Mouse (Mus musculus): Measurements from ENCODE around the gene Olfr658. TPM values are rescaled to one million over a fixed set of nuclear protein-coding genes. Genes with fewer than 3 reads are reported as not detected.

The Olfr658 gene
- total RNA-seq (2021) = not detected
- not detected in 2 replicates for polyA plus RNA-seq (2012; rRNA removed)
- long read RNA-seq = 0 reads

DNA sequence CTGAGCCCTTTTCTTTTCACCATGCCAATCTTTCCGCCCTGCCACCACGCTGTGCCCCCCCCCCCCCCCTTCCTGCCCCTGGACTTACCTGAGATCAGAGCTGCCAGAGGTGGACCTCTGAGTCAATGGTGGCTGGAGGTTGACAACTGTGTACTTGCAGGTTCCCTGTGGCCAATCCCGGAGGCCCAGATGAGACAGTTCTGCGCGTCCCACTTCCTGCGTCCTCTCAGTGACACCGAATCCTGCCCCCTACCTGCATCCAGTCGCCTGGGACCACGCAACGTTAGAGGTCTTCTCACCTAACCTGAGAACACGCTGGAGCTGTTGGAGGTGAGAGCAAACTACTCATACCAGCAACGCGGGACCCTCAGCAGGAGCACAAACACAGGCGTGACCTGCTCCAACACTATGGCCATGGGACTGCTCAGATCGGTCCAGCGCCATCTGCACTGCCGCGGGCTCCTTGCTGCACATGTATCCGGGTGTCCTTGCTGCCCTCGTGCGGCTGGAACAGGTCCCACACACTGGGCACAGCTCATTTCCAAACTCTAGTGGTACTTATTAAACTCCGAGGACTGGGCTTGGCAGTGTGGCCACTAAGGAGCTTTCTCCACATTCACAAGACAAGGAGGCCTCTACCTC lies at the start of gene Olfr658:
TSS of gene Olfr658 (minus strand) at position 465 of the 642 bp plus-strand sequence.
- DNase-seq = peak; percentile 41

DNA sequence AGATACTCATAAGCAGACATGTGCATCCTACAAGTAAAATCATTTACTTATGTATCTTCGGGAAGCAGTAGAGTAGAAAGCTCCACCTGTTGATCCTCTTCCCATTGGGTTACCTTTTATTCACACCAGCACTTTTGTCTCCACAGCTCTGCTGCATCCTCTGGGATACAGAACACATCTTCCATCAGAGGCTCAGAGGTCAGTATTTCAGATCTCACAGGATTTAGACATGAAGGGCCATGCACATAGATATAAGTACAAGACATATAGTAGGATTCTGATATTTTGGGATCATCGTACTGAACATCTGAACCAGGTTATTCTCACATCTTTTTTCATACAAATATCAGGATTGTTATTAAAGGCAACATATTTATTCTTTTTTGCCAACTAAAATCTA lies 39.1 kb upstream of the Olfr658 start, which contains the start of gene Olfr661:
TSS of gene Olfr661 (plus strand) at position 301 of the 400 bp plus-strand sequence.
- DNase-seq = no peak

DNA sequence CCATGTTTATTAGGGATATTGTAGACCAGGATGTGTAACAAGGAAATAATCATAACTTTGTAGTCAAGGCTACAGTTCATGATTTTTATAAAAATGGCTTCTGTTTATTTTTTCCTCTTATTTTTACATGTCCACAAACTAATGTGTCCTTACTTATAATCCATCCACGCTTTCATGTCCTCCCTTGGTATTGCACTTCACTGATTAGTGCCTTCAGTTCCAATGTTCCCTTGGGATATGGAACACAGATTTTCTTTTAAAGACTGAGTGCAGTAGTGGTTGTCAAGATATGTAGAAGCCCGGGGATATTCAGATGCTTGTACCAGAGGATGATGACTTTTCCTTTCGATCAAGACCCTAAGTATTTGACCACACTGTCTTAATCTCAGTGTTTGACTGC lies 19.3 kb upstream of the Olfr658 start, which contains the start of gene Olfr659:
TSS of gene Olfr659 (plus strand) at position 301 of the 400 bp plus-strand sequence.
- no peak for DNase-seq

DNA sequence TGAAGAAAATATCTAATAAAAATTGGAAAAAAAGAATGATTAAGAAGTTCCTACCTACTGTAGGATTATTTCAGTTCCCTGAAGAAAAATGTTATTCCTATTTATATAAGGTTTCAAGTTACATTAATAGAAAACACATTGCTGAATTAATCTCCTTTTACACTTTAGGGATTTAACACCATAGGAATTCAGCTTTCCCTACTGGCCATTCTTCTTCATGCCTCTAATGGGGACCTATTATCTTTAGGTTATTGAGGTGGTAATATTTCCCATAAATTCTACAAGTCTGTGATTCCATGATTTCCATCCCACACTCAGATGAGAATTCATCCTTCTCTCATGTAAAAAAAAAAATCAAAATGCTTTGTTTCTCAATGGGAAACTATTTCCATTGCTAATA lies 22.6 kb downstream of the Olfr658 start, which contains the start of gene Olfr657:
TSS of gene Olfr657 (plus strand) at position 301 of the 400 bp plus-strand sequence.
- DNase-seq = no peak

DNA sequence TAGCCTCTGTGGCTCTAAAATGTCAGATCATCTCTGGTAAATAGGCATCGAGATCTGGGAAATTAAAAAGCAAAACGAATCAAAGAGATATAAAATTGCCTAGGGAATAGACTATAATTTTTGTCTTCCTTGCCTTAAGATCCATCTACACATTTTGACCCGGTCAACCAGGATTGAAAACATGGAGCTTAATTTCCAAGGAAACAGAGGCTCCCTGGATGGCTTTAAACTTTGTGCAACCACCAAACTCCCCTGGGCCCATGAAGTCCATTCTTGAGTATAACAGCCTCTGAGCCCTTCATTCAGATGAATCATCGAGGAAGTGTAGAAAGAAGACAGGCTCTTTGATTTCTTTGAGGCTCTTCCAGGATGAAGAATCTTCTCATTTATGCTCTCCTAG lies 33.5 kb downstream of the Olfr658 start, which contains the start of gene Olfr656:
TSS of gene Olfr656 (plus strand) at position 301 of the 400 bp plus-strand sequence.
- no peak for DNase-seq

DNA sequence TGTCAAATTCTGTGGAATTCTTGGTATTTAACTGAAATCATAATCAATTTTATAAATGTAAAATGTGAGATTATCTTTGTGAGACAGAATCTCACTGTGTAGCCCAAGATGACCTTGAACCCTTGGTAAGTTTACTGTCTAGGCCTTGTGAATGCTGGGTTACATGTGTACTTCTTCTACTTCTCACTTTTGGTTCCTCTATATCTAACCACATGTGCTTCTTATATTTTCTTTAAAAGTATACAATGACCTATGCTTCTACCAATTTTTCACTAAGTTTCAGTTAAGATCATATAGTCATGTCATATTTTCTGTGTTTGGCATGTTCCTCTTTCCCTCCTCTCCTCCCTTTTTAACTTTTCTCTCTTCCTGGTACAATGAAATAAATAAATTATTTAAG lies 42.4 kb downstream of the Olfr658 start:
- no peak for DNase-seq

DNA sequence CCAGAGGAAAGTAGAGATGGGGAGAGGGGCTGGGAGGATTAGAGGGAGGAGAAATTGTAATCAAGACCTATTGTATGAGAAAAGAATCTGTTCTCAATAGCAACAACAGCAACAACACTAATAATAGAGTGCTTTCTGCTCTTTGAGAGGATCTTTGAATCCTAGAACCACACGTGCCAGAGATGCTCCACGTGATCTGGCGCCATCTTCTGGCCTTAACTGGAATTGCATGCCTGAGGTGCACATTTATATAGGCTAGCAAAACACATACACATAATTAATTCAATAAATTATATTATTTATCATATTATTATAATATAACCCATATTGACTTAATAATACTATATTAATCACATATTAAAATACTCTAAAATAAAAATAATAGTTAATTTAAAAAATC lies 43.9 kb downstream of the Olfr658 start:
- peak; percentile 21 for DNase-seq

DNA sequence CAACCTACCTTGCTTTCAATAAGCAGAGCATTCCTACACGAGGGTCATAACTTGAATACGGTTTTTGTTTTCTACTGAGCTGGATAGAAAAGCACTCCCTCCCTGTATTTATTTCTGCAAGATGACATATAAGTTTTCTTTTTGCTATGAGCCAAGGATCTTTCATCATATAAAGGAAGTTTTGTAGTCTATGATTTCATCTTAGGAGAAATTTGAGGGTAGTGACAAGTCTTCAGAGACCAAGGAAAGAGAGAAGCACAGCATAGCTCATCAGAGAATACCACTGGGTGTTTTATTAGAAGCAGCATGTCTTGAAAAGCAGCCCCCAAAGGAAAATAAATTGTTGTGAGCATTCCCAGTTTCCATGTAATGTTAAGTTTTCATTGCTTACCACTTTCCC lies 45.4 kb downstream of the Olfr658 start, which contains the start of gene Olfr655:
TSS of gene Olfr655 (minus strand) at position 101 of the 400 bp plus-strand sequence.
- no peak for DNase-seq

Other genes with a start within 250 kb of the Olfr658 start
- gene Trim30c, start 246.5 kb downstream of the Olfr658 start, total RNA-seq (2021) = not detected
- gene Trim30c, start 246.5 kb downstream of the Olfr658 start, polyA plus RNA-seq (2012; rRNA removed) = not detected in 2 replicates
- gene Trim30a, start 182.1 kb downstream of the Olfr658 start, total RNA-seq (2021) = 1 to 10 TPM; 5.1 to 6.6 TPM
- gene Trim30a, start 182.1 kb downstream of the Olfr658 start, polyA plus RNA-seq (2012; rRNA removed) = 2.1 and 2.8 TPM in 2 replicates
- 1 to 10 TPM; 5.9 TPM for gene Trim30d, start 139.5 kb downstream of the Olfr658 start, total RNA-seq (2021)
- 1.8 and 2.4 TPM in 2 replicates for gene Trim30d, start 139.5 kb downstream of the Olfr658 start, polyA plus RNA-seq (2012; rRNA removed)
- not detected for gene Olfr651, start 97.2 kb downstream of the Olfr658 start, total RNA-seq (2021)
- not detected in 2 replicates for gene Olfr651, start 97.2 kb downstream of the Olfr658 start, polyA plus RNA-seq (2012; rRNA removed)
- gene Olfr652, start 86.4 kb downstream of the Olfr658 start, total RNA-seq (2021) = not detected
- gene Olfr652, start 86.4 kb downstream of the Olfr658 start, polyA plus RNA-seq (2012; rRNA removed) = not detected in 2 replicates
- gene Olfr653, start 70.0 kb downstream of the Olfr658 start, total RNA-seq (2021) = not detected
- not detected in 2 replicates for gene Olfr653, start 70.0 kb downstream of the Olfr658 start, polyA plus RNA-seq (2012; rRNA removed)
- not detected for gene Olfr654, start 60.3 kb downstream of the Olfr658 start, total RNA-seq (2021)
- not detected in 2 replicates for gene Olfr654, start 60.3 kb downstream of the Olfr658 start, polyA plus RNA-seq (2012; rRNA removed)
- gene Olfr655, start 45.5 kb downstream of the Olfr658 start, total RNA-seq (2021) = not detected
- not detected in 2 replicates for gene Olfr655, start 45.5 kb downstream of the Olfr658 start, polyA plus RNA-seq (2012; rRNA removed)
- not detected for gene Olfr656, start 33.4 kb downstream of the Olfr658 start, total RNA-seq (2021)
- not detected in 2 replicates for gene Olfr656, start 33.4 kb downstream of the Olfr658 start, polyA plus RNA-seq (2012; rRNA removed)
- gene Olfr657, start 22.5 kb downstream of the Olfr658 start, total RNA-seq (2021) = not detected
- gene Olfr657, start 22.5 kb downstream of the Olfr658 start, polyA plus RNA-seq (2012; rRNA removed) = not detected in 2 replicates
- gene Olfr659, start 19.4 kb upstream of the Olfr658 start, total RNA-seq (2021) = not detected
- gene Olfr659, start 19.4 kb upstream of the Olfr658 start, polyA plus RNA-seq (2012; rRNA removed) = not detected in 2 replicates
- not detected for gene Olfr661, start 39.2 kb upstream of the Olfr658 start, total RNA-seq (2021)
- not detected in 2 replicates for gene Olfr661, start 39.2 kb upstream of the Olfr658 start, polyA plus RNA-seq (2012; rRNA removed)
- not detected for gene Usp17le, start 130.2 kb upstream of the Olfr658 start, total RNA-seq (2021)
- not detected in 2 replicates for gene Usp17le, start 130.2 kb upstream of the Olfr658 start, polyA plus RNA-seq (2012; rRNA removed)
- under 1 TPM in 1 of 2 experiments, not detected in 1; 0.37 TPM for gene Usp17lb, start 195.3 kb upstream of the Olfr658 start, total RNA-seq (2021)
- not detected in 2 replicates for gene Usp17lb, start 195.3 kb upstream of the Olfr658 start, polyA plus RNA-seq (2012; rRNA removed)
- gene Usp17la, start 209.7 kb upstream of the Olfr658 start, total RNA-seq (2021) = not detected
- not detected in 2 replicates for gene Usp17la, start 209.7 kb upstream of the Olfr658 start, polyA plus RNA-seq (2012; rRNA removed)
- gene Olfr665, start 230.7 kb upstream of the Olfr658 start, total RNA-seq (2021) = not detected
- gene Olfr665, start 230.7 kb upstream of the Olfr658 start, polyA plus RNA-seq (2012; rRNA removed) = not detected in 2 replicates
- not detected for gene Olfr666, start 248.6 kb upstream of the Olfr658 start, total RNA-seq (2021)
- not detected in 2 replicates for gene Olfr666, start 248.6 kb upstream of the Olfr658 start, polyA plus RNA-seq (2012; rRNA removed)

All from adrenal gland, adult 2 months (tissue).